Comparison of ENCODE assay signal across 14 mouse cellular contexts in the genomic region with DNA sequence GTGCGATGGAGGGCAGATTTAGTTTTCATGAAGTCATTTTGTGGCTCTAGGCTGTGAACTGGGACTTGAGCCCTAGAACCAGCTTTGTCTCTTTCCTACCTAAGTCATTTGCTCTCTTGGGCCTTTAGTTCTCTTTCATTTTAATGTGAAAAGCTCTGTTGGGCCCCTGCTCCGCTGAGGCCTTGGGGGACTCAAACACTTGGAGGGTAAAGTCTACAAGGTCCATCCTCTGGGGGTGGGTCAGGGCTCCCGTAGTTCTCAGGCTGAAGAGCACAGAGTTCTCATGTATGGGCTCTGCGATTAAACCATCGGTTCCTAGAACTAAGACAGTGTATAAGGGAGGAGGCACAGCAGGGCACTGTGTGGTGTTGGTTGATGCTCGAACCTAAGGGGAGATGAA. TPM values are rescaled to one million over a fixed set of nuclear protein-coding genes. Genes with fewer than 3 reads are reported as not detected.
DNase-seq lines count a peak whose midpoint lies in the region; ATAC-seq and TF ChIP-seq lines count a peak whose summit lies in the region.
"Had no signal": no experiment of that assay in that cellular context is flagged by ENCODE, and none has a peak within 500 bp of the region (broad histone marks: within the 10 kb centered on the region; RNA-seq: fewer than 3 reads in every experiment).

No protein-coding gene starts in this region.

- H3K27ac ChIP-seq in kidney, embryonic 15.5 days, result peak overlapping the region; percentile 29
- H3K27ac ChIP-seq in neural tube, embryonic 13.5 days (replicated peaks), result 0 out of 2 replicates have a peak overlapping the region, but pooled peaks have one; percentile 7
- H3K27ac ChIP-seq in embryonic fibroblast, embryonic 13.5 days (ENCODE audit: insufficient read depth, low read length), result peak overlapping the region; percentile 74
- H3K27ac ChIP-seq: heart, embryonic 15.5 days; hindbrain, embryonic 13.5 days had no signal

- no peak for TF ChIP-seq POLR2A in embryonic fibroblast, embryonic 13.5 days (IDR thresholded peaks at IDR 0.05; ENCODE audit: low read depth, low read length)

- TF ChIP-seq CTCF in embryonic fibroblast, embryonic 13.5 days (IDR thresholded peaks at IDR 0.05; ENCODE audit: borderline replicate concordance, insufficient read depth, low read length), result no peak

- H3K9ac ChIP-seq in kidney, embryonic 15.5 days, result no peak overlapping the region
- no peak overlapping the region for H3K9ac ChIP-seq in neural tube, embryonic 13.5 days
- H3K9ac ChIP-seq: heart, embryonic 15.5 days; hindbrain, embryonic 13.5 days had no signal

- H3K4me1 ChIP-seq in kidney, embryonic 15.5 days, result peaks cover 45% of the 10 kb centered on the region
- H3K4me1 ChIP-seq in neural tube, embryonic 13.5 days (replicated peaks), result peaks cover 45% of the 10 kb centered on the region
- peaks cover 32% of the 10 kb centered on the region for H3K4me1 ChIP-seq in embryonic fibroblast, embryonic 13.5 days (ENCODE audit: control insufficient read depth, insufficient read depth, low read length)

- ATAC-seq in kidney, embryonic 15.5 days (replicated peaks; ENCODE audit: low FRiP score), result no peak
- no peak for ATAC-seq in neural tube, embryonic 13.5 days (ENCODE audit: low read depth)

- no peaks in the 10 kb centered on the region for H3K27me3 ChIP-seq in kidney, embryonic 15.5 days
- H3K27me3 ChIP-seq in neural tube, embryonic 13.5 days, result no peaks in the 10 kb centered on the region
- H3K27me3 ChIP-seq: heart, embryonic 15.5 days; hindbrain, embryonic 13.5 days had no signal

- WGBS in kidney, embryonic 15.5 days, result 72% methylated on average over 6 of the region's 6 CpGs
- 58% methylated on average over 6 of the region's 6 CpGs for WGBS in neural tube, embryonic 13.5 days

- DNase-seq in kidney, adult 9 months, result no peak
- DNase-seq in neural tube, embryonic 10.5 days (ENCODE audit: extremely low spot score, low spot score), result no peak
- no peak for DNase-seq in retina, postnatal 1 day
- no peak for DNase-seq in right cerebral cortex, adult 2 months (ENCODE audit: low spot score in 2 of 2)
- DNase-seq: adrenal gland, adult 8-10 months; gastrocnemius, postnatal 36 days; kidney, postnatal 10 days; lung, adult 18-20 months; thymus, postnatal 14 days had no signal

- no peak overlapping the region for H3K4me3 ChIP-seq in kidney, embryonic 15.5 days (replicated peaks)
- H3K4me3 ChIP-seq in neural tube, embryonic 13.5 days, result no peak overlapping the region
- H3K4me3 ChIP-seq in embryonic fibroblast, embryonic 13.5 days (ENCODE audit: insufficient read depth, low read length), result no peak overlapping the region
- H3K4me3 ChIP-seq: heart, embryonic 15.5 days; hindbrain, embryonic 13.5 days had no signal

- H3K36me3 ChIP-seq in kidney, embryonic 15.5 days, result peaks cover 7% of the 10 kb centered on the region; the same call in 1 of the 2 replicates
- no peaks in the 10 kb centered on the region for H3K36me3 ChIP-seq in neural tube, embryonic 13.5 days

- H3K4me2 ChIP-seq in kidney, embryonic 15.5 days, result no peak overlapping the region
- no peak overlapping the region for H3K4me2 ChIP-seq in neural tube, embryonic 13.5 days
- H3K4me2 ChIP-seq: heart, embryonic 15.5 days; hindbrain, embryonic 13.5 days had no signal

- H3K9me3 ChIP-seq in kidney, embryonic 15.5 days (replicated peaks), result no peaks in the 10 kb centered on the region
- H3K9me3 ChIP-seq in neural tube, embryonic 13.5 days, result no peaks in the 10 kb centered on the region
- H3K9me3 ChIP-seq: heart, embryonic 15.5 days; hindbrain, embryonic 13.5 days had no signal

RNA-seq across cellular contexts. Expression of a gene that starts 11.0 kb away (rescaled TPM):
- 7.5 and 8.3 TPM in 2 replicates for polyA plus RNA-seq in kidney, embryonic 15.5 days (2015; fragmentation: Nextera tagmentation; extraction: Ambion mirVana)
- polyA plus RNA-seq in neural tube, embryonic 13.5 days (2015; fragmentation: Nextera tagmentation; extraction: Ambion mirVana), result 7.0 and 7.1 TPM in 2 replicates
- polyA plus RNA-seq in embryonic fibroblast, embryonic 13.5 days (2011; ENCODE audit: insufficient read length, low read depth, missing spikeins), result 26.2 and 34.7 TPM in 2 replicates

RNA-seq across cellular contexts. Expression of a gene that starts 27.3 kb away (rescaled TPM):
- 12.0 and 13.1 TPM in 2 replicates for polyA plus RNA-seq in kidney, embryonic 15.5 days (2015; fragmentation: Nextera tagmentation; extraction: Ambion mirVana)
- polyA plus RNA-seq in neural tube, embryonic 13.5 days (2015; fragmentation: Nextera tagmentation; extraction: Ambion mirVana), result 21.9 and 24.3 TPM in 2 replicates
- 21.2 and 21.7 TPM in 2 replicates for polyA plus RNA-seq in embryonic fibroblast, embryonic 13.5 days (2011; ENCODE audit: insufficient read length, low read depth, missing spikeins)

Comparison
In these comparisons a context has a peak if more than half of its experiments do, and no peak if none do; other contexts are left out.
1. H3K27ac ChIP-seq: peak in every context shown above with its lines; median percentile 74 in embryonic fibroblast, embryonic 13.5 days; 29 in kidney, embryonic 15.5 days; 7 in neural tube, embryonic 13.5 days.